Mouse (Mus musculus): ENCODE measurements around the gene Gm45785.

DNA sequence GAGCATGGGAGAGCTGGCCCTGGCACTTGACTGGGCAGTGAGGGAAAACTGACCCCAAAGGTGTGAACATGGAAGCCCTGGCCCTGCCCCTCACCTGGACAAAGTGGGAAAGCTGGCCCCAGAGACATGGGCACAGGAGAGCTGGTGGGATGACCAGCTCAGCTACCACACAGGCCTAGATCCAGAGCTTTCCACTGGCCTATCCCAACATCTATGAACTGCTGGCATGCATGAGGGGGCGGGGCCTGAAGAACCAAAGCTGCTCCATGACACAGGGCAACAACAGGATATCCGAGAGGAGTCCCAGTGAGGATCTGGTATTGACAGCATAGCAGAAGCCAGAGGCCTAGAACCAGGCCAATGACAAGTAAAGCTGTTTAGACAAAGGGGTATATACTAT is 57.9 kb downstream of the Gm45785 start:
- no peak for TF ChIP-seq CTCF (IDR thresholded peaks at IDR 0.05; ENCODE audit: low read depth)
- TF ChIP-seq EP300 (IDR thresholded peaks at IDR 0.05; ENCODE audit: low read depth): no peak
